Mouse (Mus musculus) thymus, postnatal 10 days (tissue): ENCODE measurements around the gene Rnd2.
"Not testable (repeated sequence)": the region's sequence is repeated elsewhere in the genome, so short reads cannot be mapped to it uniquely, and the experiment has no call there.

Source experiments
- DNase-seq, 2 experiments: peaks; one replicate each; pipeline ENCODE4 v3.0.0; 2021; ENCODE audit warnings: low spot score in 2 of 2

Gene Rnd2

DNA sequence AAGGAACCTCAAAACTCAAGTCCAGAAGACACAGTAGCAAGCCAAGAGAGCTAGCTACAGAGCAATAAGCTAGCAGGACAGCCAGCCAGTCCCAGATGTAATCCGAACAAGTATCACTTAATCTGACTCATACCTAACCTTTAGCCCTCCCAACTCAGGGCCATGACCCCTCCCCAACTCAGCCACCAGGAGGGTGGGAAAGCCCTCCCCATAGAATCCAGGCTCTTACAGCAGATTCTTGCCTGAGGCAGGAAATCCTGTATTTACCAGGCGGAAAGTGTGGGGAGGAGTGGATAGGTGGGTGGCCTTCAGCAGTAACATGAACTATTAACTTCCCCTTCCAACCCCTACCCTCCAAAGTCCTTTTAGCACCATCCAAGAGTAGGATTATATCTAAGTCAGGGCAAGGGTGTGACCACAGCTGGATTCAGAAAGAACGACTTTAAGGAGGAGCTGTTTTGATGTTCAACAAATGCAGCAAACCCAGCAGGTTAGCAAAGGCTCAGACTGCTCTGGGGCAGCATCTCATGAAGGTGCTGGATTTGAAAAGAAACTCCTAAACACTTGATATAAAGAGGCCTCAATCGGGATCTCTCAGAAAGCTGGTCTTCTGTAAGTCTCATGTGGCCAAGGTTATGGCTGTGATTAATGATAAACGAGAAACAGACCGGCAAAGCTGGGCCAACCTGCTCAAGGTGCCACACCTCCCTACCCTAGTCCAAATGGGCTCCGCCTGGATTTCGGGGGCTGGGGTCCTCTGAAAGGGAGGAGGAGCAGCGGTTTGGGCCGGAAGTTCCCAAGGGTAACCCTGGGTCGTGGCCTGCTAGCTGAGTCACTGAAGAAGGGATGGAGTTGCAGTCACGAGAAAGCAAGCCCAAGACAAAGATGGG lies at the start of gene Rnd2:
Gene Rnd2 (plus strand): TSS at position 789 of the 890 bp plus-strand sequence.
- no peak for DNase-seq

DNA sequence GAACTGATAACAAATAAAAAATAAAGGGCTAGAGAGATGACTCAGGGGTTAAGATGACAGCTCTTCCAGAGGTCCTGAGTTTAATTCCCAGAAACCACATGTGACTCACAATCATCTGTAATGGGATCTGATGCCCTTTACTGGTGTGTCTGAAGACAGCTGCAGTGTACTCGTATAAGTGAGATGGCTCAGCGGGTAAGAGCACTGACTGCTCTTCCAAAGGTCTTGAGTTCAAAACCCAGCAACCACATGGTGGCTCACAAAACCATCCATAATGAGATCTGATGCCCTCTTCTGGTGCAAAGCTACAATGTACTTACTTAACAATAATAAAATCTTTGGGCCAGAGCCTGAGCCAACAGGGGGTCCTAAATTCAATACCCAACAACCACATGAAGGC lies 49.5 kb upstream of the Rnd2 start:
- DNase-seq, result no peak

DNA sequence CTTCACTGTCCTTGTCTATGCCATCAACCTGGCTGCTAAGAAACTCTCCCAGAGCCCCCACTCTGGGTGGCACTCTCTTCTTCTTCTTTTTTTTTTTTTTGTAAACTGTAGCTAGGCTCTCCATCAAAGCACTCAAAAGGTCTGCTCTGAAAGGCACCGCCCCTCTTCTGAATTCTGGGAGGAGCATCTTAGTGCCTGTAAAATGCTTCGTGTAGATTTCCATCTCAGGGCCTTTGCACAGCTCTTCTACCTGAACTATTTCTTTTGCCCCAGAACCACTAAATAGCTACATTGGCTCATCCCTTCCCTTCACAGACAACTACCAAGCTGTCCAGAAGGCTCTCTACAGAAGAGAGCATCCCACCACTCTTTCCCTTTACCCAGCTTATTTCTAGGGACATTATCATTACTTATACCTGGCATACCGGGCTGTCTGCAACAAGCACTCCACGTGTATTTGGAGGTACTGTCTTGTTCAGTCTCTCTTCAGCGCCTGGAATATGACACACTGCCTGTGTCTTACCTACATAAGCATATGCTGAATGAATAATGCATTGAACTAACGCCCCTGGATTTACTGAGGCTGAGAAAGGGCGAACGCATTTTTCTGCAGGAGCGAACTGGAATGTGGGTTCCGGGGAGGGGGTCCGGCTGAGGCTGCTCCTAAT lies 48.2 kb upstream of the Rnd2 start:
- no peak for DNase-seq

DNA sequence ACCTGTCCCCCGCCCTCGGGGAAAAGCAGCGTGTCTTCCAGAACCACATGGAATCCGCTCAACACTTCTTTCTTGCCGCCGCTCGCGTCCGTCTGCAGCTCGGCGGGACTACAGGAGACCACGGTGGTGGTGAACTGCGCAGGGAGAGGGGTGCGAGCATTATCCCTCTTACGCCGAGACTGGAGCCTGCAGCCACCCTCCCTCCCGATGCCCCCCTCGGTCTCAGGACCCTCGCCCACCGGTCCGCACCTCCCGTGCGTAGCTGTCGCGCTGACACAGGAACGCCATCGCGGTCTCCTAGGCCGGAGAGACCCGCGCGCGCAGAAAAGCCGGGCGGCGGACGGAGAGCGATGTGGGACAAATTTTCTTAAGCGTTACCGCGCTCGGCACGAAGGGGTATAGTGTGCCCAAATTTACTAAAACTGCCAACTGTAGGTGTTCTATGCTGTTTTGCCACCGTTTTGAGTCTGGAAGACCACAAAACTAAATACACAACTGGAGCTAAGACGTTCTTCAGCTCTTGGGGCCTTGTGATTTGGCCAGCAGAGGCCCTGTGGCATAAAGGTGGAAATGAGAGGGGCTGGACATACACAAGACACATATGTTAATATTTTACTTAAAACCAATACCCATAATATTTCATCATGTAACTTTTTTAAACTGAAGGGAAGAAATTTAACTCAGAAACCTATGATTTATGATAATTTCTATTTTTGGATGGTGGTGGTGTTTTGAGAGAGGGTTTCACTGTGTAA lies 47.5 kb upstream of the Rnd2 start, which contains the start of gene Aarsd1:
Gene Aarsd1 (minus strand): TSS at position 515 of the 755 bp plus-strand sequence.
- DNase-seq, result peak; percentile 84 to 92

DNA sequence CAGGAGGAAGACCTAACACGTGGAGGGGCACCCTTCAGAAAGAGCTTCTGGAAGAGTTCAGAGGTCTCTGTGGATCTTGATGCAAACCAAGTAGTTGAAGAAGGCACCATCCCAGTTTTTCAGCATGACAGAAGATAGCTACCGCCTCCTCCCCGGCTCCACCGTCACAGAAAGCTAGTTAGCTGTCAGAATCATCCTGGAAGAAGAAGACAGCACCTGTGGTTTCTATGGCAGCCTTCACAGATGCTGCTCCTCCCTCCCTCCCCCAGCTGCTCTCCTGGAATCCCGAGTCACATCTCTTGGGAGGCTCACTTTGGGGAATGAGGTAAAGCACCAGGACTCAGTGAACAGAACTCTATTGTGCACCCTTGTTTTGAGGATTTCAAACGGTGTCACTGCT lies 45.8 kb upstream of the Rnd2 start:
- DNase-seq, result no peak

DNA sequence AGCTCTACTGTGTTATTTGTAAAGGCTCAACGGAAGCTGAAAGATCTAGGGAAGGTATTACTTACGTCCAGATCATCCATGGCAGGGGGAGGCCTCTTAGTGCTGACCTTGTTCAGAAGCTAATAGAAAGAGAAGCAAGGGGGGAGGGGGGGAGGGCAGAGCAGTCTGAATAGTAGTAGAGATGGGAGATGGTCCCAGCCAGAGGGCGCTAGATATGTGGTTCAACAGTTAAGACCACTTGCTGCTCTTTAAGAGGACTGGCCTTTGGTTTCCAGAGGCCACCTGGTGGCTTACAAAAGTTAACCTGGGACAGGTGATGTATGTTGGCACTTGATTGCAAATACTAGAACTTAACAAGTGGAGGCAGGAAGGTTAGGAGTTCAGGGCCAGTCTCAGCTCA lies 45.2 kb upstream of the Rnd2 start:
- DNase-seq, result no peak

DNA sequence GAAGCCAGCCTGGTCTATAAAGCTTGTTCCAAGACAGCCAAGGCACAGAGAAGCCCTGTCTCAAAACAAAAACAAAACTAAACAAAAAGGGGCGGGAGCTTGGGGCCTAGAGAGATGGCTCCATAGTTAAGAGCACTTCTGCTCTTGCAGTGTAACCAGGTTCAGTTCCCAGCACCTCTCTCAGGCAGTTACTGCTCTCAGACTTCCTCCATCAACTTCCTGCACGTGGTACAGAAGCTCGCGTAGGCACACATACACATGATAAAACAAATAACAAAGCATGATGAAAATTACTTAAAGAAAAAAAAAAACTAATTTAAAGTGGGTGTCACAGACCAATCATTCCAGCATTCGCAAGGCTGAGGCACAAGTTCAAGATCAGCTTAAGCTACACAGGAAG lies 44.7 kb upstream of the Rnd2 start:
- DNase-seq, result no peak

DNA sequence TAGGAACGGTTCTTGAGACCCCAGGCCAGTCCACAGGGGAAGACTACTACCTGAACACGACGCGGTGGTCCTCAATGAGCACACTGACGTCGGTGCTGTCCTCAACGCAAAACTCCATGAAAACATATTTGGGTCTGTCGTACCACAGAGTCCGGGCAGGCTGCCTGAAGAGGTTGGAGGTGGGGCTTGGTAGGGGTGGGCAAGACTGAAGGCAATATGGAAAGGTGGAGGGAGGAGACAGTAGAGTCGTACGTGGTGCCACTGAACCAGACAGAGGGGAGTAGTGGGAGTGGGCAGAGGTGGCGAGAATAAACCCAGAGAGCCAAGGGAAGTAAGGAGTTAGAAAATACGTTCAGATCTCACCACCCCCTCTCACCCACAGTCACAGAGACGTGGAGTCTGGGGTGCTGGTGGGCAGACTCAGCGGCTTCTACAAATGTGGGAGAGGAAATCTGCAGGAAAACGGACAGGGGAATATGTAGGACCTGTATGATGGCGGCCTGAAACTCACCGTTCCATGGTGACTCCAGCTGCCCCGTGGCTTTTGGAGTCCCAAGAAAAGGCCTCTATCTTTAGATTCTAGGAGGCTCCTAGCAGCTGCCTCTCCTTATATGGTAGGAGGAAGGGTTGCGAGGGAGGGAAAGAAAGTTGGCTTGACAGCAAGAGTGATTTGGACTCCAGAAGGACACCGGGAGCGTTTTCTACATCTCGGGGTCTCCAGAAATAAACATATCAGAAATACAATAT lies 40.5 kb upstream of the Rnd2 start, which contains the start of gene Gm27029:
Gene Gm27029 (minus strand): TSS at position 692 of the 747 bp plus-strand sequence.
- DNase-seq, result no peak

DNA sequence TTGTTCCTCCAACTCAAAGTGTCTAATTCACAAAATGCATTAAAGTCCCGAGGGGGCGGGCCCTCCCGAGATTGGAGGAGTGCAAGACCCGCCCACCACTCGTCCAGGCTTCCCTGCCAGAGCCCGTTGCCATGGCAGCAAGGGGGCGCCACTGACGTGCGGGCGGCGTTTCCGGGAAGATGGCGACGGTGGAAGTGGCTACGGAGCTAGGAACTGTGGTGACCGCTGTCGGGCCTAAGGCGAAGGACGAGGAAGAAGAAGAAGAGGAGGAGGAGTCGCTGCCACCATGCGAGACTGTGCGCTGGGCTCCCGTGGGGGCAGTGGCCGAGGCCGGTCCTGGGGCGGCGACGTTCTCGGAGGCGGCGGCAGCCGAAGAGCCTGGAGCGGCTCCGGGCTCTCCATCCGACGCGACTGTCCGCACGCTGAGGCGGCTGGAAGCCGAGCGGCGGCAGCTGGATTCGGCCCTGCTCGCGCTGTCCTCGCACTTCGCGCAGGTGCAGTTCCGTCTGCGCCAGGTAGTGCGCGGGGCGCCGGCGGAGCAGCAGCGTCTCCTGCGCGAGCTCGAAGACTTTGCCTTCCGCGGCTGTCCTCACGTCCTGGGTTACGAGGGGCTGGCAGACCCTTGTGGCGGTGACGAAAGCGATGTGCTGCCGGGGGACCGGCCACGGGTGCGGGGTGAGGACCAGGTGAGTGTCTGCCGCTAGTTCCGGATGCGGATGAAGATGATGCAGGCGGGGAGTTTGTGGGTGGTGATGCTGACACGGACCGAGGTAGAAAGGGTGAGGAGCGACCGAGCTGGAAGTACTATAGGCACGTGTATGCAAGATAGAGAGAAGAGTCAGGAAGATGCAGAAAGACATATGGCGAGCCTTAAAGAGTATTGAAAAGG lies 39.6 kb upstream of the Rnd2 start, which contains the start of the genes Rundc1 and Ptges3l:
Gene Rundc1 (plus strand): TSS at position 161 of the 889 bp plus-strand sequence.
Gene Ptges3l (minus strand): TSS at position 409 of the 889 bp plus-strand sequence.
- DNase-seq, result peak; percentile 97 to 99

DNA sequence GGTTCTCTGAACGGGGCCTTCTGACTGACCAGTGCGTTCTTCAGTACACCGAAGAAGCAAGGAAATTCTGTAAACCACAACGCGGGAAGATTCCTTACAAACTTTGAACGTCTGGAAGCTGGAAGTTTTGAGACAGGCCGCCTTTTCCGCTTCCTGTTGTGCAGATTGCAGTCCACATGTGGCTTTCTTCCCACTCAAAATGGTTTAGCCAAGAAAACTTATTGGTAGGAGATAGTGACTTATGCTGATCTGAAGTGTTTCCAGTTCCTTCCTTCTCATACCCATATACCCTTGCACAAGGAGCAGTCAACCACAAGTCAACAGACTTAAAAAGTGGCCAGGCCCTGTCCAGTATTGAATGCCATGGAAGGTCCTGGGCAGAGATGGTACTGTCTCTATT lies 38.6 kb upstream of the Rnd2 start:
- no peak for DNase-seq

DNA sequence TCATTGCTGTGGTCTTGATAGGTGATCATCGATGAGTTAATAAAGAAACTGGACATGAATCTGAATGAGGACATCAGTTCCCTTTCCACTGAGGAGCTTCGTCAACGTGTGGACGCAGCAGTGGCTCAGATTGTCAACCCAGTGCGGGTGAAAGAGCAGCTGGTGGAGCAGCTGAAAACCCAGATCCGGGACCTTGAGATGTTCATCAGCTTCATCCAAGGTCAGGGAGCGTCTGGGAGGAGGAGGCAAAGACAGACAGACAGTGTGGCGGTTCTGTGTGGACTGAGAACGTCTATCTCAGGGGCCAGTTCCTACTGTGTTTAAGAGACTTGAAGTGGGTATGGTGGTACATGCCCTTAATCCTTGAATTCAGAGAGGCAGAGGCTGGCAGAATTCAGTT lies 33.5 kb upstream of the Rnd2 start:
- DNase-seq, result no peak

DNA sequence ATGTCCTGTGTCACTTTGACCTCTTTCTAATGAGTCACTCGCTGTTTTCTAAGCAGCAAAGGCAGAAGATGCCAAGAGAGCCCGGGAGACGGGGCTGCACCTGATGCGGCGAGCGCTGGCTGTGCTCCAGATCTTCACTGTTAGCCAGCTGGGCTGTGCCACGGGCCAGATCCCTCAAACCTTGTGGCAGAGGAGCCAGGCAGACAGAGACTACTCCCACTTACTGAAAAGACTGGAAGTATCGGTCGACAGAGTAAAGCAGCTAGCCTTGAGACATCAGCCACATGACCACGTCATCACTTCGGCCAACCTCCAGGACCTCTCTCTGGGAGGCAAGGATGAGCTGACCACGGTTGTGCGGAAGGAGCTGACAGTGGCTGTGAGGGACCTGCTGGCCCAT lies 31.4 kb upstream of the Rnd2 start:
- no peak for DNase-seq

DNA sequence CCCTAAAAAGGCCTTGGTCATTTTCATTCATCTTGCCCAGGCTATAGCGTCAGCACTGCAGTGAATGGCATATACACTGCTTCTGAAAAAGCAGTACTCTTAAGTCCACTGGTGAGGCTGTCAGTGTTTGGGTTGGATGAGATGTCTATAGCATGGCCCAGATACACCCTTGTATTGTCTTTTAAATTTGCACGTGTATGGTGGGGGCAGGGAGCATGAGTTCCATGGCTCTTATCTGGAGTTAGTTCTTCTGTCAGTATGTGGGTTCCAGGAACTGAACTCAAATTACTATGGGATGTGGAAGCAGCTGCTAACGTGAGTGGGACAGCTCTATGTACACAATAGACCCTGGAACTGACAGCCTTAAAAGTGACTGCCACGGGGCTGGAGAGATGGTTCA lies 29.0 kb upstream of the Rnd2 start:
- DNase-seq, result no peak

DNA sequence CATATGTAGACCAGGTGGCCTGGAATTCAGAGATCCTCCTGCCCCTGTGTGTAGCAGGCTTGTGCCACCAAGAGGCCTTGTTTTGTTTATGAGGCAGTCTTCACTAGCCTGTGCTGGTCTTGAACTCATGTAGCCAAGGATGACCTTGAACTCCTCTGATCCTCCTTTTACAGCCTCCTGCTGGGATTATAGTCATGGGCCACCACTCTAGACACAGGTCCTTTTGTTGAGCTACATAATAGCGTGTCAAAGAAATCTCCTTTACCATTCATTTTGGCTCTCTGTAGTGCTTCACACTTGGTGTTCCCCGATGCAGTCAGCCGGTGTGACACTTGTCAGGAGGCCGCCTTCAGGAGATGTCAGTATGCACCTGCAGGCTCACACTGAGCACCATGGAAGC lies 27.9 kb upstream of the Rnd2 start:
- DNase-seq, result no peak

DNA sequence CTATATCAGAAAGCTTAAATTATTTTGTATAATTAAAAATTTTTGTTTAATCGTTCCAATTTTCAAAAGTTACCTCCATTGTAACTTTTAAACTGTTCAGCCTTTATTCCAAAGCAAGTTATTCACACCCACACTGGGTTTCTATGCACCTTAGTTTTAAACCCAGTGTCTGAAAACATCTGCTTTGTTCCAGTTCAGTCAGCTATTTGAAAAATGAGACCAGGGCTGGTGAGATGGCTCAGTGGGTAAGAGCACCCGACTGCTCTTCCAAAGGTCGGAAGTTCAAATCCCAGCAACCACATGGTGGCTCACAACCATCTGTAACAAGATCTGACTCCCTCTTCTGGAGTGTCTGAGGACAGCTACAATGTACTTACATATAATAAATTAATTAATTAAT lies 26.8 kb upstream of the Rnd2 start:
- DNase-seq, result not testable (repeated sequence)

DNA sequence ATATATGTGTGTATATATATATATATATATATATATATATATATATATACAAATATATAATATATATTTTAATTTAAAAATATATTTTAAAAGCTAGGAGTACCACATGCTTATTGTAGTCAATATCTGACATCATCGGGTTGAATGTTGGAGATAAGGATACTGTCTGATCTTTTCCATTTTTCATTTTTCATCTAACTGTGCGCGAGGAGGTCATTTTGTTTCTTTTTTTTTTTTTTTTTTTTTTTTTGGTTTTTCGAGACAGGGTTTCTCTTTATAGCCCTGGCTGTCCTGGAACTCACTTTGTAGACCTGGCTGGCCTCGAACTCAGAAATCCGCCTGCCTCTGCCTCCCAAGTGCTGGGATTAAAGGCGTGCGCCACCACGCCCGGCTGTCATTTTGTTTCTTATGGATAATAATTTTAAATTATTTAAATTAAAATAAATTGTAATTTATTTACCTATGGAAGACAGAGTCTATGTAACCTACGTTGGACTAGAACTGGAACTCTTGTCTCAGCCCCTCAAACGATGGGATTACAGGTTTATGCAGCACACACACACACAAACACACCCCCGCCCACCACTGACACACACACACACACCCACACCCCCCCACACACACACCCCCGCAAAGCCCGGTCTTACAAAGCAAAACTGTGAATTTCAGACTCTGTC lies 23.2 kb upstream of the Rnd2 start:
- not testable (repeated sequence) for DNase-seq

DNA sequence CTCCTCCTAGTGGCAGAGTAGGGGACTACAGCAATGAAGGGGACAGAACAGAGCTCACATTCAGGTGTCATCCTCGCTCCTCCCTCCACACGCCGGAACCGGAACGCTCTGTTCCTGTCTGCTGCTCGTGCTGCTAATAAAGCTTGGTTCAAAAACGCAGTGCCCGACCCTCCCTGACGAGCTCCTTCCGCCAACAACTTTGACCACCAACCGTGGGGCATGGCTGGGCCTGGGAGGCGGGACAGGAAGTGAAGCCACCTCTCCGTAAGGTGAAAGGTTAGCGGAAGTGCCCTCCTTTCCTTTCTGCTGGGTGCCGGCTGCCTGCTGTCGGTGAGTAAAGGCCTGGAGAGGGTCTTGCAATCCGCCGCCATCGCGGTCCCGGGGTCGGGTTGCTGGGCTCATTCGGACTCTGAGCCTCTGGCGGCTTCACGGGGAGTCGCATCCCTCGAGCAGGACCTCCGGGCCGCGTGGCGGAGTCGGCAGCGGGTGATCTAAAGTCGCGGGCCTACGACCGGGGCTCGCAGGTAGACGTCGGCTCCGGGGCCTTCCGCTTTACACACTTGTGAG lies 22.6 kb upstream of the Rnd2 start, which contains the start of gene Rpl27:
Gene Rpl27 (plus strand): TSS at position 172 of the 567 bp plus-strand sequence.
- peak; percentile 95 to 99 for DNase-seq

DNA sequence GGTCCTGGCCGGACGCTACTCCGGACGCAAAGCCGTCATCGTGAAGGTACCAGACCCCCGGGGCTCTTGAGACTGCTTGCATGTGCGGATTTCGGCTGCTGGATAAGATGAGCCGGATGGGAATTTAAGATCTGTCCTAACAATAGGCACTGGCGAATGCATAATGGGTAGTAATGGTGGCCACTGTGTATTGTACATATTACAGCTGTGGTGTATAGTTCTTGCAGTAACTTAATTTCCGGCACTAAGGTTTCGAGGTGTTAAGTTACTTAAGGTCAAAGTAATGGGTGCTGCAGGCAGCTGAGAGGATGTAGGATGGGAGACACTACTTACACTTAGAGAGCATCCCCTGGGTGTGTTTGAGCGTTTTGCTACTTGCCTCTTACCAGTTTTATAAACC lies 22.0 kb upstream of the Rnd2 start:
- DNase-seq, result no peak

DNA sequence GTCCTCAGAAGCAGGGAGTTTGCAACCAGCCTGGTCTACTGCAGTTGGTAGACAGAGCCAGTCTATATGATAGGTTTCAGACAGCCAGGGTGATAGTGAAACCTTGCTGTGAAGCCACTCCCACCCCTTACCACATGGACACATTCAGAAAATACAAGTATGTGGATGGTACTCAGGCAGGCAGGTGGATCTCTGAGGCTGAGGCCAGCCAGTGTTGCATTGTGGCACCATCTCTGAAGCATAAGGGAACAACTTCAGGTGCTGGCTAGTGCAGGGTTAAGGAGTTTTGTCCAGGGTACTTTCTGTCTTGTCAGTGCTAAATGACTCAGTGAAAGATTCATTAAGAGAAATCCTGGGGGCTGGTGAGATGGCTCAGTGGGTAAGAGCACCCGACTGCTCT lies 18.5 kb upstream of the Rnd2 start:
- DNase-seq, result no peak
